Mouse (Mus musculus): ENCODE results near the gene Ddx47. TPM values are rescaled to one million over a fixed set of nuclear protein-coding genes. Genes with fewer than 3 reads are reported as not detected.

The Ddx47 gene
- polyA plus RNA-seq (2017; shearing (Covaris generic)): 119 TPM

DNA sequence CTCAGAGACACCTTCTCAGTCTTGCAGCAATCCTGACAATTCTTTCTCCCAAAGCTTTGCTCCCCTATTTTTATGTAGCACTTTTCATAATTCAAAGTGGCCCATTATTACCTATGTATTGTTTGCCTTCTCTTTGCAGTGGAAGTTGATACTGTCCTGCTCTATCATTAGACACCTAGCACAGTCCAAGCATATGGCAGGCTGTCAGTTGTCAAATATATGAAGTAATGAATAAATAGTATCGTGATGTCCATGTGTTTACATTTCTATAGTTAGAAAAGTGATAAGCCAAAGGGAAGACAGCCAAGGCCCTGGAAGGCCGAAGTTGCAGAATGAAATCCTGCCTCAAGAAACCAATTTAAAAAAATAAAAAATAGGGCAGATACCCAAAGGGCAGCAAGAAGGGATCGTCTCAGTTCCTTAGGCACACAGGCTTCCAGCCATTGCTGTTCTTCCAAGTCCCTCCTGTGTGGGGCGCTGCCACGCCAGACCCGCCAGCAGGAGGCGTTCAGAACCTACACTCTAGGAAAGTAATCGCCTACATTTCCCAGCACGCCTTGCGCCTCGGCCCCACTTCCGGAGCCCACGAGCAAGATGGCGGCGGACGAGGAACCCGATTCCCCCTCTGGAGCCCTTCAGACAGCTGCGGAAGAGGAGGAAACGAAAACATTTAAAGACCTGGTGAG, at the start of gene Ddx47:
TSS of gene Ddx47 (plus strand) at position 565 of the 686 bp plus-strand sequence.

DNA sequence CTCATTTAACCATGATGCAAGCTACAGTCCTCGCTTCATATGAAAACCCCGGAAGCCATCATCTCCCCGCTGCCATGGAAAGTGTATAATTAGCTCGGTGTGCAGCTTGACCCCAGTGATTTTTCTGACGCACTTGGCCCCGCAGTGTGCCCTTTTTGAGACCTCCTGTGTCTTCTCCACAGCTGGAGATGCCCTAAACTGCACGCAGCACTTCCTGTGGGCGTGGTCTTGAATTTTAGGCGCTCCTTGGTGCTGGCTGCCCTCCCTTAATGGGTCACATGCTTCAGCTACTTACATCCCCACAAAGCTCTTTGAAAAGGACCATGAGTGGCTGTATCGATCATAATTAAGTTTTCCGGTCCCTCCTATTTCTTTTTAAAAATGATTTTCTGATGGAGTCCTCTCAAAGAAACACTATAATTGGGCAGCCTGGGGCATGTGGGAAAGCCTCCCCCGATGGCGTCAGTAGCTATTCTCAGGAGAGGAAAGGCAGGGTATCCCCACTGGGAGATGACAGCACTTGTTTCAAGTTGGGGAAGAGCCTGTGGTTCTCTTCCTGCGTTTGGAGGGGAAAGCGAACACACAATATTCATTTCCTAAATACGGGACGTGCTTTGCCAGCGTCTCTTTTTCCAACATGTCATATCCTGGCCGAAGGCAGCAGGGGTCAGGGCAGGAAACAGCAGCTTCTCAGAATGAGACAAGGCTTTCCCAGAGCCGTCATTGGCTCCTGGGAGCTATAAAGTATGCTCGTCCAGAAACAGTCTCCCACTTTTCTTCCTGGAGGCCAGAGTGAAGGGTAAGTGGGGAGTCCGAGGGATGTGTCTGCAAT, 30.0 kb upstream of the Ddx47 start, which contains the start of gene Apold1:
TSS of gene Apold1 (plus strand) at position 488 of the 832 bp plus-strand sequence.

GRCm38 (mm10) chr6:135065236-135065957, 54.0 kb downstream of the Ddx47 start, which contains the start of gene Gprc5a:
Gprc5a (plus strand) TSS chr6:135065651.

Other genes with a start within 250 kb of the Ddx47 start
- 10.7 TPM for gene Dusp16, start 219.0 kb upstream of the Ddx47 start, polyA plus RNA-seq (2017; shearing (Covaris generic))
- gene Crebl2, start 181.5 kb upstream of the Ddx47 start, polyA plus RNA-seq (2017; shearing (Covaris generic)): 11.6 TPM
- 6.9 TPM for gene Gpr19, start 113.0 kb upstream of the Ddx47 start, polyA plus RNA-seq (2017; shearing (Covaris generic))
- gene Cdkn1b, start 91.2 kb upstream of the Ddx47 start, polyA plus RNA-seq (2017; shearing (Covaris generic)): 39.5 TPM
- gene Apold1, start 29.9 kb upstream of the Ddx47 start, polyA plus RNA-seq (2017; shearing (Covaris generic)): not detected
- 2.0 TPM for gene Gprc5a, start 54.0 kb downstream of the Ddx47 start, polyA plus RNA-seq (2017; shearing (Covaris generic))
- gene Gprc5d, start 106.7 kb downstream of the Ddx47 start, polyA plus RNA-seq (2017; shearing (Covaris generic)): not detected
- gene Fam234b, start 186.4 kb downstream of the Ddx47 start, polyA plus RNA-seq (2017; shearing (Covaris generic)): 11.8 TPM
- gene Hebp1, start 186.4 kb downstream of the Ddx47 start, polyA plus RNA-seq (2017; shearing (Covaris generic)): not detected
- not detected for gene Gsg1, start 242.7 kb downstream of the Ddx47 start, polyA plus RNA-seq (2017; shearing (Covaris generic))